Mouse (Mus musculus) lung, postnatal 0 days (tissue): ENCODE measurements around the gene Hcn1.

Experiments
- CTCF ChIP-seq: IDR thresholded peaks from 2 replicates; pipeline ENCODE4 v1.5.1; 2016; ENCODE audit warnings: antibody characterized with exemption, mild to moderate bottlenecking
- EP300 ChIP-seq: IDR thresholded peaks from 2 replicates; pipeline ENCODE4 v1.6.1; 2016; ENCODE audit warnings: antibody characterized with exemption, mild to moderate bottlenecking, control low read depth

- TF ChIP-seq CTCF (no peak), EP300 (no peak)
These were observed 56.5 kb downstream of the Hcn1 start for GRCm38 (mm10) chr13:117658414-117659175.
